Mouse (Mus musculus) brain, embryonic 14.5 days (tissue): ENCODE measurements at regions not wholly inside any gene's neighbourhood (a gene's known extent, or its start where the extent isn't known, plus 50 kb on each side); places are given as distances from the start of the nearest gene placed in this dataset.

Experiments
- CTCF ChIP-seq: fragments of 200-500 bp; IDR thresholded peaks from 2 replicates; pipeline ENCODE4 v1.5.1; 2012; ENCODE audit warnings: inconsistent platforms, mild to moderate bottlenecking, moderate library complexity, borderline replicate concordance; ENCODE audit not compliant: insufficient read depth, insufficient read length; ENCODE audit errors: extremely low read depth
- POLR2A ChIP-seq: fragments of 200-500 bp; IDR thresholded peaks from 2 replicates; pipeline ENCODE4 v1.6.1; 2012; ENCODE audit warnings: mild to moderate bottlenecking, inconsistent platforms, borderline replicate concordance; ENCODE audit not compliant: poor library complexity, insufficient read depth, insufficient read length, severe bottlenecking; ENCODE audit errors: extremely low read depth

DNA sequence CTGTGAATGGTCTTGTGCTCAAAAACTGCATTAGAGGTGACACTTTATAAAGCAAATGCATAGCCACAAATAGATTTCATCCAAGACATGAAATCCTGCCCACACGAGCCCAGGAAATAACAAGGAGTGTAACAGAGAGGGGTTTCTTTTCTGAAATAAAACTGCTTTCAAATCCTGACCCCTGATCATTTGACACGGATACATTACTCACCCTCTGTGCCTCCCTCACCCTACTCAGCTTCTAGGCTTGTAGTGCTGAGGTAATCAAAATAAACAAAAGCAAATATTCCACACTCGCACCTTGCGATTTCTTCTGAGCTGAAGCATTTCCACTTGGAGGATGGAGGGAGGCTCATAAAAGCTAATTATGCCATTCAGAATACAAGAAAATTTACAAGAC lies 108.4 kb upstream of the Ifne start:
- no peak for TF ChIP-seq POLR2A
- no peak for TF ChIP-seq CTCF
